Mouse (Mus musculus): ENCODE data around the gene Calr4. TPM values are rescaled to one million over a fixed set of nuclear protein-coding genes. Genes with fewer than 3 reads are reported as not detected.

The Calr4 gene
- polyA plus RNA-seq, 1 experiment from 2014 or later: not detected

GRCm38 (mm10) chr4:109266056-109266455 lies 31.8 kb downstream of the Calr4 start:
- Histone ChIP-seq H3K27me3 (ENCODE audit: insufficient read depth, low read length) (no peaks in the 10 kb centered on the region), H3K9ac (replicated peaks) (no peak overlapping the region), H3K4me1 (ENCODE audit: insufficient read depth) (no peaks in the 10 kb centered on the region), H3K4me2 (ENCODE audit: low read depth, low read length) (no peak overlapping the region), H3K4me3 (ENCODE audit: low read depth, low read length) (no peak overlapping the region), H3K27ac (ENCODE audit: low read depth) (no peak overlapping the region), H3K36me3 (replicated peaks; ENCODE audit: insufficient read depth, low read length) (no peaks in the 10 kb centered on the region), H3K9me3 (ENCODE audit: low read length) (no peaks in the 10 kb centered on the region)
- ATAC-seq (no peak), DNase-seq (no peak)
- WGBS (ENCODE audit: insufficient replicate concordance): 85% methylated on average over 3 of the region's 3 CpGs
- no peak for TF ChIP-seq EP300 (IDR thresholded peaks at IDR 0.05; ENCODE audit: low read depth)
- no peak for TF ChIP-seq CTCF (IDR thresholded peaks at IDR 0.05; ENCODE audit: low read depth)

- Histone ChIP-seq H3K27ac (ENCODE audit: low read depth) (no peak overlapping the region), H3K4me1 (ENCODE audit: insufficient read depth) (no peaks in the 10 kb centered on the region)
- 64% methylated on average over 2 of the region's 2 CpGs for WGBS (ENCODE audit: insufficient replicate concordance)
Observed at GRCm38 (mm10) chr4:109266744-109267143, 32.5 kb downstream of the Calr4 start.

GRCm38 (mm10) chr4:109267452-109267851 lies 33.2 kb downstream of the Calr4 start:
- WGBS (ENCODE audit: insufficient replicate concordance): 79% methylated on average over 3 of the region's 3 CpGs
- Histone ChIP-seq H3K9me3 (ENCODE audit: low read length) (no peaks in the 10 kb centered on the region), H3K4me1 (ENCODE audit: insufficient read depth) (no peaks in the 10 kb centered on the region), H3K27ac (ENCODE audit: low read depth) (no peak overlapping the region), H3K27me3 (ENCODE audit: insufficient read depth, low read length) (no peaks in the 10 kb centered on the region), H3K36me3 (replicated peaks; ENCODE audit: insufficient read depth, low read length) (no peaks in the 10 kb centered on the region), H3K4me2 (ENCODE audit: low read depth, low read length) (no peak overlapping the region), H3K4me3 (ENCODE audit: low read depth, low read length) (no peak overlapping the region), H3K9ac (replicated peaks) (no peak overlapping the region)
- TF ChIP-seq EP300 (IDR thresholded peaks at IDR 0.05; ENCODE audit: low read depth) (no peak), CTCF (IDR thresholded peaks at IDR 0.05; ENCODE audit: low read depth) (no peak)
- no peak for ATAC-seq
- no peak for DNase-seq

More at GRCm38 (mm10) chr4:109266744-109267143, 32.5 kb downstream of the Calr4 start:
- H3K27me3 ChIP-seq (ENCODE audit: insufficient read depth, low read length): no peaks in the 10 kb centered on the region
- no peaks in the 10 kb centered on the region for H3K36me3 ChIP-seq (replicated peaks; ENCODE audit: insufficient read depth, low read length)
- no peaks in the 10 kb centered on the region for H3K9me3 ChIP-seq (ENCODE audit: low read length)
- TF ChIP-seq CTCF (IDR thresholded peaks at IDR 0.05; ENCODE audit: low read depth) (no peak), EP300 (IDR thresholded peaks at IDR 0.05; ENCODE audit: low read depth) (no peak)
- no peak overlapping the region for H3K4me2 ChIP-seq (ENCODE audit: low read depth, low read length)
- no peak overlapping the region for H3K9ac ChIP-seq (replicated peaks)
- no peak overlapping the region for H3K4me3 ChIP-seq (ENCODE audit: low read depth, low read length)
- DNase-seq (no peak), ATAC-seq (no peak)

GRCm38 (mm10) chr4:109268903-109269302 lies 34.6 kb downstream of the Calr4 start:
- no peaks in the 10 kb centered on the region for H3K36me3 ChIP-seq (replicated peaks; ENCODE audit: insufficient read depth, low read length)
- WGBS (ENCODE audit: insufficient replicate concordance): 75% methylated on average over 3 of the region's 3 CpGs
- DNase-seq: no peak
- TF ChIP-seq CTCF (IDR thresholded peaks at IDR 0.05; ENCODE audit: low read depth) (peak; percentile 35), EP300 (IDR thresholded peaks at IDR 0.05; ENCODE audit: low read depth) (no peak)
- no peaks in the 10 kb centered on the region for H3K9me3 ChIP-seq (ENCODE audit: low read length)
- H3K9ac ChIP-seq (replicated peaks): no peak overlapping the region
- H3K27ac ChIP-seq (ENCODE audit: low read depth): no peak overlapping the region
- ATAC-seq: no peak
- H3K4me3 ChIP-seq (ENCODE audit: low read depth, low read length): no peak overlapping the region
- H3K4me2 ChIP-seq (ENCODE audit: low read depth, low read length): no peak overlapping the region
- no peaks in the 10 kb centered on the region for H3K27me3 ChIP-seq (ENCODE audit: insufficient read depth, low read length)
- H3K4me1 ChIP-seq (ENCODE audit: insufficient read depth): no peaks in the 10 kb centered on the region

- no peaks in the 10 kb centered on the region for H3K4me1 ChIP-seq (ENCODE audit: insufficient read depth)
- TF ChIP-seq EP300 (IDR thresholded peaks at IDR 0.05; ENCODE audit: low read depth): no peak
- no peak overlapping the region for H3K4me3 ChIP-seq (ENCODE audit: low read depth, low read length)
- H3K4me2 ChIP-seq (ENCODE audit: low read depth, low read length): no peak overlapping the region
- no peaks in the 10 kb centered on the region for H3K27me3 ChIP-seq (ENCODE audit: insufficient read depth, low read length)
- no peak for ATAC-seq
- DNase-seq: no peak
- H3K9ac ChIP-seq (replicated peaks): no peak overlapping the region
- no peak overlapping the region for H3K27ac ChIP-seq (ENCODE audit: low read depth)
- WGBS (ENCODE audit: insufficient replicate concordance): 66% methylated on average over 4 of the region's 4 CpGs
- H3K36me3 ChIP-seq (replicated peaks; ENCODE audit: insufficient read depth, low read length): no peaks in the 10 kb centered on the region
- H3K9me3 ChIP-seq (ENCODE audit: low read length): no peaks in the 10 kb centered on the region
Observed at GRCm38 (mm10) chr4:109271803-109272202, 37.5 kb downstream of the Calr4 start.

- TF ChIP-seq CTCF (IDR thresholded peaks at IDR 0.05; ENCODE audit: low read depth): no peak
- TF ChIP-seq EP300 (IDR thresholded peaks at IDR 0.05; ENCODE audit: low read depth): no peak
- Histone ChIP-seq H3K4me1 (ENCODE audit: insufficient read depth) (peaks cover 3% of the 10 kb centered on the region; the same call in 1 of the 2 replicates), H3K27me3 (ENCODE audit: insufficient read depth, low read length) (no peaks in the 10 kb centered on the region), H3K9me3 (ENCODE audit: low read length) (no peaks in the 10 kb centered on the region), H3K9ac (replicated peaks) (no peak overlapping the region), H3K36me3 (replicated peaks; ENCODE audit: insufficient read depth, low read length) (no peaks in the 10 kb centered on the region), H3K4me3 (ENCODE audit: low read depth, low read length) (no peak overlapping the region), H3K27ac (ENCODE audit: low read depth) (no peak overlapping the region), H3K4me2 (ENCODE audit: low read depth, low read length) (no peak overlapping the region)
- 83% methylated on average over 2 of the region's 2 CpGs for WGBS (ENCODE audit: insufficient replicate concordance)
- no peak for ATAC-seq
- no peak for DNase-seq
Observed at GRCm38 (mm10) chr4:109273586-109274240, 39.4 kb downstream of the Calr4 start.

All from liver, postnatal 0 days (tissue).